ENCODE assay signal across 30 mouse cellular contexts in genomic region chr10:62279671-62280070, GRCm38 (mm10). TPM values are rescaled to one million over a fixed set of nuclear protein-coding genes. Genes with fewer than 3 reads are reported as not detected.
DNase-seq lines count a peak whose midpoint lies in the region; ATAC-seq and TF ChIP-seq lines count a peak whose summit lies in the region.
"Had no signal": no experiment of that assay in that cellular context is flagged by ENCODE, and none has a peak within 500 bp of the region (broad histone marks: within the 10 kb centered on the region; RNA-seq: fewer than 3 reads in every experiment).

No protein-coding gene starts in this region.

- H3K4me3 ChIP-seq in limb, embryonic 14.5 days (replicated peaks; ENCODE audit: low read length): no peak overlapping the region
- no peak overlapping the region for H3K4me3 ChIP-seq in limb, embryonic 10.5 days
- H3K4me3 ChIP-seq in stomach, postnatal 0 days (ENCODE audit: low read depth, low read length): no peak overlapping the region
- H3K4me3 ChIP-seq: embryonic facial prominence, embryonic 12.5 days; embryonic facial prominence, embryonic 15.5 days; forebrain, embryonic 12.5 days; forebrain, embryonic 15.5 days; heart, adult 2 months; heart, embryonic 10.5 days; heart, embryonic 13.5 days; hindbrain, embryonic 12.5 days; hindbrain, embryonic 15.5 days had no signal

- no peak overlapping the region for H3K4me2 ChIP-seq in limb, embryonic 14.5 days (replicated peaks; ENCODE audit: low read depth, low read length, severe bottlenecking)
- H3K4me2 ChIP-seq in stomach, postnatal 0 days (replicated peaks; ENCODE audit: low read depth): no peak overlapping the region
- H3K4me2 ChIP-seq: embryonic facial prominence, embryonic 12.5 days; embryonic facial prominence, embryonic 15.5 days; forebrain, embryonic 12.5 days; forebrain, embryonic 15.5 days; heart, embryonic 13.5 days; hindbrain, embryonic 12.5 days; hindbrain, embryonic 15.5 days had no signal

- H3K9me3 ChIP-seq in limb, embryonic 14.5 days (ENCODE audit: control insufficient read depth, low read length): no peaks in the 10 kb centered on the region
- no peaks in the 10 kb centered on the region for H3K9me3 ChIP-seq in limb, embryonic 10.5 days (replicated peaks)
- no peaks in the 10 kb centered on the region for H3K9me3 ChIP-seq in stomach, postnatal 0 days (ENCODE audit: control insufficient read depth, low read length)
- H3K9me3 ChIP-seq: embryonic facial prominence, embryonic 12.5 days; embryonic facial prominence, embryonic 15.5 days; forebrain, embryonic 12.5 days; forebrain, embryonic 15.5 days; heart, embryonic 10.5 days; heart, embryonic 13.5 days; hindbrain, embryonic 15.5 days had no signal

- 81% methylated on average over 4 of the region's 4 CpGs for WGBS in limb, embryonic 14.5 days
- WGBS in limb, embryonic 10.5 days: 95% methylated on average over 4 of the region's 4 CpGs
- WGBS in large intestine, adult 2 months: 20% methylated on average over 4 of the region's 4 CpGs
- WGBS in stomach, postnatal 0 days: 42% methylated on average over 4 of the region's 4 CpGs

- peaks cover 49% of the 10 kb centered on the region for H3K36me3 ChIP-seq in limb, embryonic 14.5 days (ENCODE audit: control insufficient read depth, insufficient read depth, low read length)
- peaks cover 35% of the 10 kb centered on the region for H3K36me3 ChIP-seq in limb, embryonic 10.5 days
- H3K36me3 ChIP-seq in stomach, postnatal 0 days (ENCODE audit: control insufficient read depth, insufficient read depth, low read length): peaks cover 16% of the 10 kb centered on the region

- no peaks in the 10 kb centered on the region for H3K27me3 ChIP-seq in limb, embryonic 14.5 days (ENCODE audit: control insufficient read depth, insufficient read depth, low read length)
- H3K27me3 ChIP-seq in limb, embryonic 10.5 days (ENCODE audit: low read depth, poor library complexity, severe bottlenecking): no peaks in the 10 kb centered on the region
- no peaks in the 10 kb centered on the region for H3K27me3 ChIP-seq in stomach, postnatal 0 days (ENCODE audit: control insufficient read depth, insufficient read depth, low read length)
- H3K27me3 ChIP-seq: embryonic facial prominence, embryonic 12.5 days; embryonic facial prominence, embryonic 15.5 days; forebrain, embryonic 12.5 days; forebrain, embryonic 15.5 days; heart, embryonic 13.5 days; hindbrain, embryonic 12.5 days; hindbrain, embryonic 15.5 days had no signal

- no peak for TF ChIP-seq POLR2A in limb, embryonic 14.5 days (IDR thresholded peaks at IDR 0.05; ENCODE audit: borderline replicate concordance, extremely low read depth, insufficient read depth, insufficient read length)

- H3K4me1 ChIP-seq in limb, embryonic 14.5 days (ENCODE audit: control insufficient read depth, insufficient read depth, low read length): no peaks in the 10 kb centered on the region
- H3K4me1 ChIP-seq in limb, embryonic 10.5 days: no peaks in the 10 kb centered on the region
- H3K4me1 ChIP-seq in stomach, postnatal 0 days (replicated peaks; ENCODE audit: control insufficient read depth, insufficient read depth): no peaks in the 10 kb centered on the region
- H3K4me1 ChIP-seq: embryonic facial prominence, embryonic 12.5 days; embryonic facial prominence, embryonic 15.5 days; forebrain, embryonic 12.5 days; forebrain, embryonic 15.5 days; heart, embryonic 13.5 days; hindbrain, embryonic 12.5 days; hindbrain, embryonic 15.5 days had no signal

- intact Hi-C loops in left cerebral cortex, postnatal 25 days (cut with DNase I): loop anchor here (5.0 kb wide), 1 partner anchor 58 kb away; no protein-coding TSS in a partner anchor

- no peak for DNase-seq in limb, embryonic 14.5 days (ENCODE audit: low spot score)
- no peak for DNase-seq in limb, embryonic 10.5 days (ENCODE audit: low spot score)
- peak; percentile 75 for DNase-seq in fat pad, adult 2 months (ENCODE audit: extremely low read depth, low read depth, low spot score)
- peak; percentile 42 for DNase-seq in large intestine, adult 2 months (ENCODE audit: low read depth, low spot score)
- no peak for DNase-seq in stomach, postnatal 0 days (ENCODE audit: low spot score)
- DNase-seq in yolk sac, embryonic 10.5 days (ENCODE audit: low spot score): no peak
- DNase-seq in left cerebral cortex, postnatal 25 days (ENCODE audit: low spot score in 2 of 2): no peak
- DNase-seq: adrenal gland, adult 2 months; adrenal gland, postnatal 14 days; B cell, adult 2 months; cerebellum, adult 11 months; cerebellum, adult 2 months; cerebellum, adult 9-11 months; cerebellum, postnatal 25 days; gastrocnemius, postnatal 25 days; heart, adult 2 months; heart, postnatal 14 days had no signal

- 0 out of 2 replicates have a peak overlapping the region, but pooled peaks have one; percentile 52 for H3K27ac ChIP-seq in limb, embryonic 14.5 days (replicated peaks; ENCODE audit: low read depth, low read length)
- no peak overlapping the region for H3K27ac ChIP-seq in limb, embryonic 10.5 days
- H3K27ac ChIP-seq in stomach, postnatal 0 days (replicated peaks): peak overlapping the region; percentile 56; the same call in 1 of the 2 replicates
- H3K27ac ChIP-seq: embryonic facial prominence, embryonic 12.5 days; embryonic facial prominence, embryonic 15.5 days; forebrain, embryonic 12.5 days; forebrain, embryonic 15.5 days; heart, adult 2 months; heart, embryonic 13.5 days; hindbrain, embryonic 12.5 days; hindbrain, embryonic 15.5 days had no signal

- TF ChIP-seq CTCF in stomach, postnatal 0 days (IDR thresholded peaks at IDR 0.05; ENCODE audit: low read depth): no peak

- no peak for TF ChIP-seq EP300 in stomach, postnatal 0 days (optimal IDR thresholded peaks at IDR 0.05)

- no peak for ATAC-seq in limb, embryonic 14.5 days (ENCODE audit: low FRiP score, low read depth)
- no peak for ATAC-seq in stomach, postnatal 0 days (ENCODE audit: low FRiP score, low TSS enrichment)
- ATAC-seq: forebrain, embryonic 15.5 days had no signal

- H3K9ac ChIP-seq in limb, embryonic 14.5 days (ENCODE audit: low read depth, low read length, severe bottlenecking): no peak overlapping the region
- no peak overlapping the region for H3K9ac ChIP-seq in stomach, postnatal 0 days (ENCODE audit: low read length)
- H3K9ac ChIP-seq: embryonic facial prominence, embryonic 12.5 days; embryonic facial prominence, embryonic 15.5 days; forebrain, embryonic 12.5 days; forebrain, embryonic 15.5 days; heart, embryonic 13.5 days; hindbrain, embryonic 12.5 days; hindbrain, embryonic 15.5 days had no signal

RNA-seq across cellular contexts. Expression of gene Tacr2, which starts 27.4 kb away (rescaled TPM):
- polyA plus RNA-seq in limb, embryonic 14.5 days (2012; rRNA removed): 0.03 TPM in 1 of 2 replicates, not detected in the other
- polyA plus RNA-seq in limb, embryonic 14.5 days (2014; fragmentation: Nextera tagmentation; extraction: Ambion mirVana): not detected in 2 replicates
- not detected in 2 replicates for polyA plus RNA-seq in limb, embryonic 10.5 days (2016; fragmentation: Nextera tagmentation; extraction: Ambion mirVana)
- polyA plus RNA-seq in large intestine, adult 2 months (2012; rRNA removed): 2.5 and 3.3 TPM in 2 replicates
- polyA plus RNA-seq in stomach, postnatal 0 days (2015; fragmentation: Nextera tagmentation; extraction: Ambion mirVana): 1.3 and 1.6 TPM in 2 replicates
- under 1 TPM; 0.16 to 0.18 TPM for total RNA-seq in left cerebral cortex, postnatal 25 days (2021)
- total RNA-seq: common myeloid progenitor, adult 5-6 weeks; gastrocnemius, adult 8-10 months; gastrocnemius, postnatal 25 days; granulocyte monocyte progenitor cell, adult 5-6 weeks; heart, adult 2 months; heart, postnatal 14 days; hematopoietic stem cell, adult 5-6 weeks; MEL had no signal
- polyA plus RNA-seq: embryonic facial prominence, embryonic 12.5 days; embryonic facial prominence, embryonic 15.5 days; forebrain, embryonic 12.5 days; forebrain, embryonic 15.5 days; heart, adult 2 months; heart, embryonic 10.5 days; heart, embryonic 13.5 days; hindbrain, embryonic 12.5 days; hindbrain, embryonic 15.5 days had no signal

RNA-seq across cellular contexts. Expression of gene Tspan15, which starts 48.6 kb away (rescaled TPM):
- 12.3 and 14.4 TPM in 2 replicates for polyA plus RNA-seq in limb, embryonic 14.5 days (2012; rRNA removed)
- 7.3 and 7.7 TPM in 2 replicates for polyA plus RNA-seq in limb, embryonic 14.5 days (2014; fragmentation: Nextera tagmentation; extraction: Ambion mirVana)
- 15.1 and 18.5 TPM in 2 replicates for polyA plus RNA-seq in limb, embryonic 10.5 days (2016; fragmentation: Nextera tagmentation; extraction: Ambion mirVana)
- 223 and 259 TPM in 2 replicates for polyA plus RNA-seq in large intestine, adult 2 months (2012; rRNA removed)
- 97.4 and 112 TPM in 2 replicates for polyA plus RNA-seq in stomach, postnatal 0 days (2015; fragmentation: Nextera tagmentation; extraction: Ambion mirVana)
- 10 to 100 TPM; 11.1 to 13.7 TPM for total RNA-seq in left cerebral cortex, postnatal 25 days (2021)
- total RNA-seq: granulocyte monocyte progenitor cell, adult 5-6 weeks had no signal

Comparison
In these comparisons a context has a peak if more than half of its experiments do, and no peak if none do; other contexts are left out.
1. DNase-seq: peak in fat pad, adult 2 months (single experiment) and large intestine, adult 2 months (single experiment); none in limb, embryonic 14.5 days (single experiment), limb, embryonic 10.5 days (single experiment), stomach, postnatal 0 days (single experiment), yolk sac, embryonic 10.5 days (single experiment) and left cerebral cortex, postnatal 25 days (0 of 2).